Mouse (Mus musculus) embryonic stem cell, embryonic (primary cell): ENCODE data around the gene Slc16a3.

ENCODE experiments used
- CTCF ChIA-PET, 4 experiments: fragments of 300-600 bp in 2 of 4; fragments of 350-600 bp in 2 of 4; sonication (Branson Sonifier 250); formaldehyde crosslinking; loops; one replicate each; lab custom pipeline; 2022; ENCODE audit warnings: inconsistent platforms in 2 of 4; lab: Charles Lee
- POLR2A ChIA-PET, 4 experiments: fragments of 300-600 bp in 2 of 4; fragments of 350-600 bp in 2 of 4; sonication (Branson Sonifier 250); formaldehyde crosslinking; loops; one replicate each; lab custom pipeline; 2022; ENCODE audit warnings: antibody characterized with exemption in 4 of 4, inconsistent platforms in 1 of 4; lab: Charles Lee

Gene Slc16a3

DNA sequence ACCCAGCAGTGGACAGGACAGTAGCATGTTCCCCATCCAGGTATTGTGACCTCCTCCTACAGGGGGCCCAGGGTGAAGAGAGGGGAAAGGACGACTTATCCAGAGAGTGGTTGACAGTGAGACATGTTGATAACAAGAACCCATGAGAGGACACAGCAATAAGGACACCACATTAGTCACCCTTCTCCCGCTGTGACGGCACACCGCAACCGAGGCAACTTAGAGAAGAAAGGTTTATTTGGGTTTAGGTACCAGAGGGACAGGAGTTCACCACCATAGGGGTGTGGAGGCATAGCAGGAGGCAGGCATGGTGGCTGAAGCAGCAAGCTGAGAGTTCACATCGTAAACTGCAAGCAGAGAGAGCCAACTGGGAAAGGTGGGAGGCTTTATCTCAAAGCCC lies 57.9 kb downstream of the Slc16a3 start:
- ChIA-PET CTCF (no interaction called here), POLR2A (no interaction called here)

DNA sequence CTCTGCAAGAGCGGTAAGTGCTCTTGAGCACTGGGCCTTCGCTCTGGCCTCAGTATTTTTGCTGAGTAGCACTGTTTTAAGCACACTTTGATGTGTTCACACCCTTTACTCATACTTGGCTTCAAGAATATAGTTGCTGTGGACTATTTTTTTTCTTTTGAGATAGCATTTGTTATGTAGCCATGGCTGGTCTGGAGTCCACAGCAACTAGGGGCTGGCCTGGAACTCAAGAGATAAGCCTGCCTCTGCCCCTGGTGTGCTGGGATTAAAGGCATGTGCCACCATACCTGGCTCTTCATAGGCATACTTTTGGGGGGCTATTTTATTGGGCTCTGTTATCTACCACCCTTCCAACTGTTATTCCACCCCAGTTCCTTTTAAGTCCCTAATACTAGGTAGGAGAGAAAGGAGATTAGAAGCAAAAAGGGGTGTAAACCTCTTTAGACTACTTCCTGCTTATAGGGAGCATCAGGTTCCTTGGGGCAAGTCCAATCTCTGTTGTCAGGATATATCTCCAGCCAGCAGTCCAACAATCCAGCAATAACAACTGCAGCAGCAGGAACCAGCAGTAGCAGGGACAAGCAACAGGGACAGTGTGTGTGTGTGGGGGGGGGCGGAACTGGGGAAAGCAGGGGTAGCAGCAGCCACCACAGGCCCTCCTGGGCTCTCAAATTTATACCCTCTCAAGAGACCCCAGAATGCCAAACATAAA lies 61.9 kb downstream of the Slc16a3 start:
- POLR2A ChIA-PET = no interaction called here
- CTCF ChIA-PET = interaction anchor here in 1 of 4 experiments (0.6 kb wide), 1 partner anchor 25 kb away, joined by 4 read pairs; no protein-coding TSS in a partner anchor
